Mouse (Mus musculus): ENCODE data around the gene Serpina1b. TPM values are rescaled to one million over a fixed set of nuclear protein-coding genes. Genes with fewer than 3 reads are reported as not detected.
"Not testable (repeated sequence)": the region's sequence is repeated elsewhere in the genome, so short reads cannot be mapped to it uniquely, and the experiment has no call there.

The Serpina1b gene
- not detected in 2 replicates for total RNA-seq (2014; rRNA removed)
- not detected in 2 replicates for polyA plus RNA-seq (2015; fragmentation: Nextera tagmentation; extraction: Ambion mirVana)

DNA sequence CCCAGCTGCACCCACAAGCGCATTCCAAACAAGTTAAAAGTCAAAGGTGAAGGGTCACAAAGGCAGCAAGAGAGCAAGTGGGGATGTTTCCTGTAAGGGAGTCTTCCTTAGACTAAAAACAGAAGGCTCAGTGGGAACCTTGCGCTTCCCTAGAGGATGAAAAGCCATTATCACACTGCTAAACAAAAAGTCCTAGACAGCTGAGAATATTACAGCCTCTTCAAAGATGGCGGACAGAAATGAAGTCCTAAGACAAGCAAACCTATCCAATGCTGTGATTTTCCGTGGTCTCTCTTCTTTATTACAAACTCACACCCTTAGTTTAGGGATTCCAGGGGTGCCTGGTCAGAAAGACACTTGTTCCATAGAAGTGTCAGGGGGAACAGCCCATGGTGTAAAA, at the start of gene Serpina1b:
Gene Serpina1b, minus strand, starts transcription at position 101 of the 400 bp plus-strand sequence.
- H3K4me1 ChIP-seq (ENCODE audit: insufficient read depth); H3K9me3 ChIP-seq (ENCODE audit: low read length); H3K36me3 ChIP-seq (ENCODE audit: insufficient read depth); H3K27me3 ChIP-seq (ENCODE audit: insufficient read depth, low read length); H3K4me3 ChIP-seq (ENCODE audit: low read depth, low read length); H3K4me2 ChIP-seq (ENCODE audit: low read depth); H3K27ac ChIP-seq (ENCODE audit: low read depth, low read length); ATAC-seq; H3K9ac ChIP-seq; DNase-seq: not testable (repeated sequence)
- WGBS, result 83% methylated on average over 4 of the region's 4 CpGs

DNA sequence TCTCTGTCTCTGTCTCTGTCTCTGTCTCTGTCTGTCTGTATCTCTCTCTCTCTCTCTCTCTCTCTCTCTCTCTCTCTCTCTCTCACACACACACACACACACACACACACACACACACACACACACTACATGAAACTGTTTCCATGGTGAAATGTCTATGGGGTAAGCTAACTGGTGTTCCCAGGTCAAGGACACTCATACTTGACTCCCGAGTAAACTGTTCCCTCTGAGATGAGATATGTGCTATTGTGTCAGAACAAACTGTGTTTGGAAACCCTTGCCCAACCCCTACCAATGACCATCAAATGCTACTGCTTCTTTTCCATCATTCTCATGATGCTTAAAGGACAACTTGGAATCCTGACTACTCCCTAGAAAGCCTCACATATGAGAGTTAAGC, 36.7 kb upstream of the Serpina1b start:
- WGBS, result 88% methylated on average over 1 of the region's 1 CpGs
- ATAC-seq; H3K27me3 ChIP-seq (ENCODE audit: insufficient read depth, low read length): not testable (repeated sequence)

DNA sequence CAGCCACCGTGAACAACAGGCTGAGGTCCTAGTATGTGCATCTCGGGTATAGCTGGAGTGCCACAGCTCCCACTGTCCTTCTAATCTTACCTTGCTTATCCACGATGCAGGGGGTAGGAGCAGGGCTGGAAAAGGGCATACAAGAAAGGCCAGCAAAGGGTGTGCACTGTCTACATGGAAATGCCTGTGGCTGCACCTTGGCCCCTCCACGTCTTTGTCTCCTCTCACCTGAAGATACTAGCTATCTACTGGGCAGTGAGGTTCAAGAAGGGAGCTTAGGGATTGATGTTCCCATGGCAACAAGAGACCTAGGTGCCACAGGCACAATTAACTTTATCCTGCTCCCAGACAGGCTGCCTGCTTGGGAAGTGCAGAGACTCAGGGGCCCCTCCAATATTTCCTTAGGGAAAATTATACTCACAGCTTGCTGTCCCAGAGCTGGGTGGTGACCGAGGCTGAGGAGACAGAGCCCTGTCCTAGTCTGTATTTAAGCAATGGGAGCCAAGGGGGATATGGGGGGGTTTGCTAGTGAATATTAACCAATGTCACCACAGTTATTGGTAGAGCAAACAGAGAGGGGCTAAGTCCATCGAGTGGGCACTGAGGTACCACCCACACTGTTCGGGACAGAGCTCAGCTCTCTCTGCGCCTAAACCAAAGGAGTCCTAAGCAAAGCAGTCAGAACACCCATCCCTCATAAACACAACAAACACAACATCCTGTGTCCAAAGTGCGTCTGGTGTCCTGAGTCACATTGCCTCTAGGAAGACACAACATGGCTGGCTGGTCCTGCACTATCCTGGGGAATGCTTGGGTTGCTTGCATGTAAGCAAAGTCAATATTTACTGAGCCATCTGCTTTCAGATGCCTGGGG, 33.2 kb upstream of the Serpina1b start, which contains the start of gene Serpina1a:
Gene Serpina1a, minus strand, starts transcription at position 462 of the 874 bp plus-strand sequence.
- not testable (repeated sequence) for H3K4me3 ChIP-seq (ENCODE audit: low read depth, low read length); H3K27me3 ChIP-seq (ENCODE audit: insufficient read depth, low read length); H3K9ac ChIP-seq; H3K27ac ChIP-seq (ENCODE audit: low read depth, low read length); DNase-seq; H3K4me1 ChIP-seq (ENCODE audit: insufficient read depth); H3K9me3 ChIP-seq (ENCODE audit: low read length); H3K4me2 ChIP-seq (ENCODE audit: low read depth); ATAC-seq; H3K36me3 ChIP-seq (ENCODE audit: insufficient read depth)
- 83% methylated on average over 9 of the region's 9 CpGs for WGBS

More for the DNA sequence above, 36.7 kb upstream of the Serpina1b start:
- not testable (repeated sequence) for H3K9me3 ChIP-seq (ENCODE audit: low read length); DNase-seq; H3K4me3 ChIP-seq (ENCODE audit: low read depth, low read length); H3K9ac ChIP-seq; H3K4me1 ChIP-seq (ENCODE audit: insufficient read depth); H3K4me2 ChIP-seq (ENCODE audit: low read depth); H3K27ac ChIP-seq (ENCODE audit: low read depth, low read length); H3K36me3 ChIP-seq (ENCODE audit: insufficient read depth)

GRCm38 (mm10) chr12:103860976-103861375, 30.8 kb upstream of the Serpina1b start:
- ATAC-seq (no peak), DNase-seq (no peak)
- no peaks in the 10 kb centered on the region for H3K36me3 ChIP-seq (ENCODE audit: insufficient read depth)
- TF ChIP-seq CTCF (IDR thresholded peaks at IDR 0.05; ENCODE audit: low read depth), result no peak
- no peak overlapping the region for H3K4me2 ChIP-seq (ENCODE audit: low read depth)
- 67% methylated on average over 3 of the region's 3 CpGs for WGBS
- H3K27me3 ChIP-seq (ENCODE audit: insufficient read depth, low read length), result no peaks in the 10 kb centered on the region
- H3K4me1 ChIP-seq (ENCODE audit: insufficient read depth), result no peaks in the 10 kb centered on the region
- no peak overlapping the region for H3K27ac ChIP-seq (ENCODE audit: low read depth, low read length)
- H3K4me3 ChIP-seq (ENCODE audit: low read depth, low read length), result no peak overlapping the region
- no peak overlapping the region for H3K9ac ChIP-seq
- no peaks in the 10 kb centered on the region for H3K9me3 ChIP-seq (ENCODE audit: low read length)

GRCm38 (mm10) chr12:103860571-103860970, 30.4 kb upstream of the Serpina1b start:
- not testable (repeated sequence) for H3K4me2 ChIP-seq (ENCODE audit: low read depth); H3K27me3 ChIP-seq (ENCODE audit: insufficient read depth, low read length); H3K4me1 ChIP-seq (ENCODE audit: insufficient read depth); H3K9me3 ChIP-seq (ENCODE audit: low read length); ATAC-seq; H3K27ac ChIP-seq (ENCODE audit: low read depth, low read length); DNase-seq; H3K9ac ChIP-seq; H3K36me3 ChIP-seq (ENCODE audit: insufficient read depth); H3K4me3 ChIP-seq (ENCODE audit: low read depth, low read length)
- 83% methylated on average over 3 of the region's 4 CpGs for WGBS

- not testable (repeated sequence) for DNase-seq; H3K36me3 ChIP-seq (ENCODE audit: insufficient read depth); H3K9ac ChIP-seq; H3K27ac ChIP-seq (ENCODE audit: low read depth, low read length); H3K4me3 ChIP-seq (ENCODE audit: low read depth, low read length); H3K9me3 ChIP-seq (ENCODE audit: low read length); H3K27me3 ChIP-seq (ENCODE audit: insufficient read depth, low read length); H3K4me1 ChIP-seq (ENCODE audit: insufficient read depth); ATAC-seq; H3K4me2 ChIP-seq (ENCODE audit: low read depth)
- WGBS, result 78% methylated on average over 3 of the region's 3 CpGs
These were observed 29.4 kb upstream of the Serpina1b start for GRCm38 (mm10) chr12:103859584-103859983.

DNA sequence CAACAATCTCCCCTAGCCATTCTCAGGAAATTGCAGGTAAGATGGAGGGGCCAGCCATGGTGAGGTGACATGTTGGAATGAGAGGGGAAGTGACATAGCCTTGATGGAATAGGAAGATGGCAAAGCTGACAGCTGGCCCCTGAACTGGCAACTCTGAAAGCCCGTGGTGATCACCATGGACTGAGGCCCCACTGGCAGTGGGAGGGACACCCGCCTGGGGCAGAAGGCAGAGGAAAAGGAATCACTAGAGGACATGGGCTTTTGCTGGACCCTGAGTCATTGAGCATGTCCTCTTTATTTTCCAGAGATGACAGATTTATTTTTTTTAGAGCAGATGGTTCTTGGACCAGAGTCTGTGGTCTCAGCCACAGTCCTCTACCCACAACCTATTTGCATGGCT, 22.9 kb upstream of the Serpina1b start:
- not testable (repeated sequence) for H3K27ac ChIP-seq (ENCODE audit: low read depth, low read length); H3K4me1 ChIP-seq (ENCODE audit: insufficient read depth); H3K4me2 ChIP-seq (ENCODE audit: low read depth); H3K4me3 ChIP-seq (ENCODE audit: low read depth, low read length); H3K36me3 ChIP-seq (ENCODE audit: insufficient read depth); DNase-seq; H3K9me3 ChIP-seq (ENCODE audit: low read length); H3K9ac ChIP-seq; ATAC-seq; H3K27me3 ChIP-seq (ENCODE audit: insufficient read depth, low read length)
- WGBS, result 89% methylated on average over 2 of the region's 2 CpGs

- H3K4me1 ChIP-seq (ENCODE audit: insufficient read depth); H3K36me3 ChIP-seq (ENCODE audit: insufficient read depth); ATAC-seq; H3K27ac ChIP-seq (ENCODE audit: low read depth, low read length); H3K27me3 ChIP-seq (ENCODE audit: insufficient read depth, low read length); DNase-seq; H3K4me3 ChIP-seq (ENCODE audit: low read depth, low read length); H3K9me3 ChIP-seq (ENCODE audit: low read length); H3K4me2 ChIP-seq (ENCODE audit: low read depth); H3K9ac ChIP-seq: not testable (repeated sequence)
- 88% methylated on average over 6 of the region's 6 CpGs for WGBS
These were observed 2.4 kb downstream of the Serpina1b start for GRCm38 (mm10) chr12:103827661-103828372.

GRCm38 (mm10) chr12:103823826-103824225, 6.3 kb downstream of the Serpina1b start:
- H3K27me3 ChIP-seq (ENCODE audit: insufficient read depth, low read length), result not testable (repeated sequence)

DNA sequence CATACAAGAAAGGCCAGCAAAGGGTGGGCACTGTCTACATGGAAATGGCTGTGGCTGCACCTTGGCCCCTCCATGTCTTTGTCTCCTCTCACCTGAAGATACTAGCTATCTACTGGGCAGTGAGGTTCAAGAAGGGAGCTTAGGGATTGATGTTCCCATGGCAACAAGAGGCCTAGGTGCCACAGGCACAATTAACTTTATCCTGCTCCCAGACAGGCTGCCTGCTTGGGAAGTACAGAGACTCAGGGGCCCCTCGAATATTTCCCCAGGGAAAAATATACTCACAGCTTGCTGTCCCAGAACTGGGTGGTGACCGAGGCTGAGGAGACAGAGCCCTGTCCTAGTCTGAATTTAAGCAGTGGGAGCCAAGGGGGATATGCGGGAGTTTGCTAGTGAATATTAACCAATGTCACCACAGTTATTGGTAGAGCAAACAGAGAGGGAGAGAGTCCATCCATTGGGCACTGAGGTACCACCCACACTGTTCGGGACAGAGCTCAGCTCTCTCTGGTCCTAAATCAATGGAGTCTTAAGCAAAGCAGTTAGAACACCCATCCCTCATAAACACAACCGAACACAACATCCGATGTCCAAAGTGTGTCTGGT, 56.8 kb downstream of the Serpina1b start, which contains the start of gene Serpina1d:
Gene Serpina1d, minus strand, starts transcription at position 347 of the 606 bp plus-strand sequence.
- not testable (repeated sequence) for H3K4me3 ChIP-seq (ENCODE audit: low read depth, low read length); H3K27ac ChIP-seq (ENCODE audit: low read depth, low read length); ATAC-seq; H3K36me3 ChIP-seq (ENCODE audit: insufficient read depth); DNase-seq; H3K4me1 ChIP-seq (ENCODE audit: insufficient read depth); H3K4me2 ChIP-seq (ENCODE audit: low read depth); H3K9me3 ChIP-seq (ENCODE audit: low read length); H3K27me3 ChIP-seq (ENCODE audit: insufficient read depth, low read length); H3K9ac ChIP-seq
- WGBS, result 92% methylated on average over 6 of the region's 6 CpGs

More at GRCm38 (mm10) chr12:103823826-103824225, 6.3 kb downstream of the Serpina1b start:
- 78% methylated on average over 4 of the region's 5 CpGs for WGBS
- ATAC-seq; H3K9me3 ChIP-seq (ENCODE audit: low read length); H3K36me3 ChIP-seq (ENCODE audit: insufficient read depth); H3K4me2 ChIP-seq (ENCODE audit: low read depth); H3K4me1 ChIP-seq (ENCODE audit: insufficient read depth); H3K9ac ChIP-seq; DNase-seq; H3K27ac ChIP-seq (ENCODE audit: low read depth, low read length); H3K4me3 ChIP-seq (ENCODE audit: low read depth, low read length): not testable (repeated sequence)

Measured in forebrain, postnatal 0 days (tissue).